Mouse (Mus musculus): ENCODE results near the gene Arsa. TPM values are rescaled to one million over a fixed set of nuclear protein-coding genes. Genes with fewer than 3 reads are reported as not detected.

Arsa gene
- total RNA-seq, 1 experiment from 2014 or later = 22.2 TPM

Other genes with a start within 250 kb of the Arsa start
- gene Sbf1, start 162.1 kb downstream of the Arsa start, total RNA-seq (2021) = 101 and 107 TPM in 2 replicates
- gene Adm2, start 154.7 kb downstream of the Arsa start, total RNA-seq (2021) = not detected in 2 replicates
- gene Miox, start 143.0 kb downstream of the Arsa start, total RNA-seq (2021) = not detected in 2 replicates
- gene Lmf2, start 121.8 kb downstream of the Arsa start, total RNA-seq (2021) = 40.6 and 41.6 TPM in 2 replicates
- 67.8 and 88.4 TPM in 2 replicates for gene Ncaph2, start 121.7 kb downstream of the Arsa start, total RNA-seq (2021)
- 26.0 and 35.6 TPM in 2 replicates for gene Sco2, start 103.6 kb downstream of the Arsa start, total RNA-seq (2021)
- 0.67 and 0.76 TPM in 2 replicates for gene Tymp, start 100.4 kb downstream of the Arsa start, total RNA-seq (2021)
- gene Odf3b, start 98.1 kb downstream of the Arsa start, total RNA-seq (2021) = 0.91 TPM in 1 of 2 replicates, not detected in the other
- gene Klhdc7b, start 92.5 kb downstream of the Arsa start, total RNA-seq (2021) = not detected in 2 replicates
- not detected in 2 replicates for gene Syce3, start 66.9 kb downstream of the Arsa start, total RNA-seq (2021)
- 101 and 132 TPM in 2 replicates for gene Cpt1b, start 51.6 kb downstream of the Arsa start, total RNA-seq (2021)
- 1.5 and 2.0 TPM in 2 replicates for gene C730034F03Rik, start 47.8 kb downstream of the Arsa start, total RNA-seq (2021)
- gene Gm44502, start 47.7 kb downstream of the Arsa start, total RNA-seq (2021) = 10.4 TPM in 1 of 2 replicates, not detected in the other
- gene Chkb, start 47.5 kb downstream of the Arsa start, total RNA-seq (2021) = 72.8 and 73.9 TPM in 2 replicates
- gene Mapk8ip2, start 23.5 kb downstream of the Arsa start, total RNA-seq (2021) = 6.2 and 10.1 TPM in 2 replicates
- gene Shank3, start 22.2 kb upstream of the Arsa start, total RNA-seq (2021) = 34.3 and 52.2 TPM in 2 replicates
- 0.46 TPM in 1 of 2 replicates, not detected in the other for gene Acr, start 90.9 kb upstream of the Arsa start, total RNA-seq (2021)
- gene Rabl2, start 114.5 kb upstream of the Arsa start, total RNA-seq (2021) = 13.2 and 16.2 TPM in 2 replicates

Measured in adrenal gland, postnatal 25 days (tissue).